Mouse (Mus musculus) spleen, adult 12 weeks (tissue): ENCODE measurements around the gene Celf1.
A peak's percentile ranks its signal among the peaks of the same experiment; 100 is the strongest.
"Not testable (repeated sequence)": the region's sequence is repeated elsewhere in the genome, so short reads cannot be mapped to it uniquely, and the experiment has no call there.

Experiments
- DNase-seq: peaks from one replicate; pipeline ENCODE4 v3.0.0; 2022; ENCODE audit warnings: low spot score

The Celf1 gene

DNA sequence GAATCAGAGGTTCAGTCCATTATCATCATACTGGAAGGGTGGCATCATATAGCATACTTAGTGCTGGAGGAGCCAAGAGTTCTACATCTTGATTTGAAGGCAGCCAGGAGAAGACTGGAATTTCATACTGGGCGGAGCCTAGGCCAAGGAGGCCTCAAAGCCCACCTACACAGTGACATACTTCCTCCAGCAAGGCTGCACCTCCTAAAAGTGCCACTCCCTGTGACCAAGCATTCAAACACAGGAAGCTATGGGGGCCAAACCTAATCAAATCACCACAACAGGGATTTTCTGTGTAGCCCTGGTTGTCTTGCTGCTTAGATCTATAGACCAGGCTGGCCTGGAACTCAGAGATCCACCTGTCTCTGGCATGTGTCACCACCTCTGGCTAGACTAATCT is 83.8 kb downstream of the Celf1 start:
- DNase-seq = no peak

DNA sequence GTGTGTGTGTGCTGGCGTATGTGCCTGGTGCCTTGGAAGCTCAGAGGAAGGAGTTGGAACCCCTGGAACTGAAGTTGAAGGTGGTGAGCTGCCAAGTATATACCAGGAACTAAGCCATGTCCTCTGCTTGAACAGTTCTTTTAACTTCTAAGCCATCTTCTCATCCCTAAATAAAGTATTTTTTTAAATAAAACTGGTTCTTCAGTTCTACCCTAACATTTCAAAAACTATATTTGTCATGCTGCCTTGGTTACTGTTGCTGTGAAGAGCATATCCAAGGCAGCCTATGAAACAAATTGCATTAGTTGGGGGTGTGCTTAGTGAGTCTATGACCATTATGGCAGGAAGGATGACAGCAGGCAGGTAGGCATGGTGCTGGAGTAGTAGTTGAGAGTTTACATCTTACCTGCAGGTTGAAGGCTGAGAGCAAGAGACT is 84.9 kb downstream of the Celf1 start:
- no peak for DNase-seq

DNA sequence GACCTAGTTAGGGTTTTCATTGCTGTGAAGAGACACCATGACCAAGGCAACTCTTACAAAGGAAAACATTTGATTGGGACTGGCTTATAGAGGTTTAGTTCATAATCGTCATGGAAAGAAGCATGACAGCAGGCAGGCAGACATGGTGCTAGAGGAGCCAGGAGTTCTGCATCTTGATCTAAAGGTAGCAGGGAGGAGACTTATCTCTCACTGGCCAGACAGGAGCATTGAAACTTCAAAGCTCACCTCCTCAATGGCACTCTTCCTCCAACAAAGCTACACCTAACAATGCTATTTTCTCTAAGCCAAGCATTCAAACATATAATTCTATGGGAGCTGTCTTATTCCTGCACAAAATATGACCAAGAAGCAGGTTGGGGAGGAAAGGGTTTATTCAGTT is 86.3 kb downstream of the Celf1 start:
- no peak for DNase-seq

DNA sequence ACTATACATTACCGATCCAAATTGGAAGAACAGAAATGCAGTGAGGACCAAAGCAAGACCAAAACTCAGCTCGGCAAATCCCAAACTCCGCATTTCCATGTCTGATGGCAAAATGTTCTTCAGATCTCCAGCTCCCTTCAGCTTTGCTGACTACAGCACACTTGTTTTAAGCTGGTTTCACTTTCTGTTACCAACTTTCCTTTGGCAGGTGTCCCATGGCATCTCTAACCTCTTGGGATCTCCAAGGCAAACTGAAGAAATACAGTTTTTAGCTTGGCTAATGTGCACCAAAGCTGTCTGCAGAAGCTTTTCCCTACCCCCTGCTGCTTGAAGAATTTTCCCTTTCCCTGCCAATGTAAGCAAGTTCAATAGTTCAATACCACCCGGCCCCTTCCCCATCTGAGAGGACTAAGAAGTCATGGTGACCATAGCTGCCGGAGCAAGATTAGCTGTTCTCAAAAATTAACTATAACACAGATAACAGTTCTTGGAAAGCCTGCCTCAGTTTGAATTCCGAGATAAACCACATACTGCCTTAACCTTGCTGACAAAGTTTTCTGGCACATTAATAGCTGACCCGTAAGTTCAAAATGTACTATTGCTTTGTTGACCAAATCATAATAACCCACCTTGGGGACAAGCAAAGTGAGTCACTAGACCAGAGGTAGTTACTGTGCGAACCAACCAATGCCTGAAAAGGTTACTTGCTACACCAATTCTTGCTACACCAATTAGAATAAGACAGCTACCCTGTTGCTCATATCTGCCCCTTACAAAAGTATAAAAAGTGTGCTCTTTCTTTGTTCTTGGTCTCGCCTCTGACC is 87.4 kb downstream of the Celf1 start:
- DNase-seq = peak; percentile 23

DNA sequence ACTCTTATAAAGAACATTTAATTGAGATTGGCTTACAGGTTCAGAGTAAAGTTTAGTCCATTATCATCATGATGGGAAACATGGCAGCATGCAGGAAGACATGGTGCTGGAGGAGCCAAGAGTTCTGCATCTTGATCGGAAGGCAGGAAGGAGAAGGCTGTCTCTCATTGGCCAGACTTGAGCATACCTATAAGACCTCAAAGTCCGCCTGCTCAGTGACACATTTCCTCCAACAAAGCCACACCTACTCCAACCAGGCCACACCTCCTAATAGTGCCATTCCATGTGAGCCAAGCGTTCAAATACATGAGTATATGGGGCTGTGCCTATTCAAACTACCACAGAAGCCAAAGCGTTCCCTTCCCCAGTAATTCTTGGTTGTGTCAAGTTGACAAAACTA is 91.0 kb downstream of the Celf1 start:
- DNase-seq = no peak

DNA sequence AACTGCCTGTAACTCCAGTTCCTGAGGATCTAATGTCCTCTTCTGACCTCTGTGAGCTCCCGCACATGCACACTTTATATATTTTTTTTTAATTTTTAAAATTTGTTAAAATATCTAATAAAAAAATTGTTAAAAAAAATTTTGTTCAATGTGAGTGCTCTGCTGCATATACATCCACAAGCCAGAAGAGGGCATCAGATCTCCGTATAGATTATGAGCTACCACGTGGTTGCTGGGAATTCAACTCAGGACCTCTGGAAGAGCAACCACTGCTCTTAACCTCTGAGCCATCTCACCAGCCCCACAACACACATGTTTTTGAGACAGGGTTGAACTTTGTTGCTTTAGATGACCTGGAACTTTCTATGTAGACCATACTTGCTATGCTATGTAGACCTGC is 92.8 kb downstream of the Celf1 start:
- DNase-seq = no peak

DNA sequence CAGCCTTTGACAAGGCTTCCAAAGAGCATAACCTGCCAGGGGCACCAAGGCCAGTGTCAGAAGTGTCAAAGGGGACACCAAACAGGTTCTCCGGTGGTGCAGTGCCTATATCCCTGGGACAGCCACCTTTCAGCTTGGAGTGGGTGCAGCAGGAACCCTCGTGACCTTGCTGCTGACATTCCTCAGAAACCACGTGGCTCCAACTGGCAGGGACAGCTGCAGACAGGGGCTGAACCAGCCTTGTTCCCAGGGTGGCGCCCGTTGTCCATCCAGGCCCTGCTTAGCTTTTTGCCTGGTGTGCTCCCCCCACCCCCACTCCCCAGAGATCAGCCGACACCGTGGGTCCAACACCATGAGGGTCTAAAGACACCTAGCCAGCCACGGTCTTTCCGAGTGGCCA is 95.2 kb downstream of the Celf1 start, which contains the start of gene Rapsn:
Rapsn (plus strand) TSS at position 236 of the 400 bp plus-strand sequence.
- no peak for DNase-seq

DNA sequence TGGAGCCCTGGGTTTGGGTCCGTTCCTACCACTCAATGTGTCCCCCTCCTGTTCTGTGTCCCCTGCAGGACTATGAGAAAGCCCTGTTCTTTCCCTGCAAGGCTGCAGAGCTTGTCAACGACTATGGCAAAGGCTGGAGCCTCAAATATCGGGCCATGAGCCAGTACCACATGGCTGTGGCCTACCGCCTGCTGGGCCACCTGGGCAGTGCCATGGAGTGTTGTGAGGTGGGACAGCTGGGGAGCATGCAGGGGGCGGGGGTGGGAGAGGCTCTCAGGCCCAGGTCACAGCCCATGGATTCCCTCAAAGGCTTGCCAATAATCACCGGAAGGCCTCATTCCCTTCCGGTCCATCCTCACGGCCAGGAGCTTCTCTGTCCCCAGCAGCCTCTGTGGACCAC is 101.6 kb downstream of the Celf1 start:
- DNase-seq = no peak

DNA sequence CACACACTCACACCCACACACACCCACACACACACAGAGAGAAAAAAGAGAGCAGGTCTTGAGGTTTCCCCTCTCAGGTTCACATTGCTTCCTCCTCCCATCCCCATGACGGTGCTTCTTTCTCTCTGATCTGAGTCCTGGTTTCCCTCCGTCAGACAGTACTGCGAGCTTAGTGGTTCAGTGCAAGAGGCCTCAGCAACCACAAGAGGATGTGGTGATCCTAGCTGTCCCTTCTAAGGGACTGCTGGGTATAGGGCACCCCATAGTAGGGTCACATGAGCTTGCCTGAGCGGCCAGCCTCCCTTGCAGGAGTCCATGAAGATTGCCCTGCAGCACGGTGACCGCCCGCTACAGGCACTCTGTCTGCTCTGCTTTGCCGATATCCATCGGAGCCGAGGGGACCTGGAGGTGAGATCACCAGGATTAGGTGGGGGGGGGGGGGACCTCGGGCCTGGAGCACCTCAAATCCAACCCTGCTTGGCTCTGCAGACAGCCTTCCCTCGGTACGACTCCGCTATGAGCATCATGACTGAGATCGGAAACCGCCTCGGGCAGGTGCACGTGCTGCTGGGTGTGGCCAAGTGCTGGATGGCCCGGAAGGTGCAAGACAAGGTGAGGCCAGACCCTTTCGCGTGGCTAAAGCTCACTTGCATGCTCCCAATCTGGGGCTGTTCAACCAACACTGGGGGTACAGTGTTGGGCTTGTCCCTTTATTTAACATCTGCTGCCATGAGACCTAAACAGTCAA is 102.6 kb downstream of the Celf1 start:
- no peak for DNase-seq

DNA sequence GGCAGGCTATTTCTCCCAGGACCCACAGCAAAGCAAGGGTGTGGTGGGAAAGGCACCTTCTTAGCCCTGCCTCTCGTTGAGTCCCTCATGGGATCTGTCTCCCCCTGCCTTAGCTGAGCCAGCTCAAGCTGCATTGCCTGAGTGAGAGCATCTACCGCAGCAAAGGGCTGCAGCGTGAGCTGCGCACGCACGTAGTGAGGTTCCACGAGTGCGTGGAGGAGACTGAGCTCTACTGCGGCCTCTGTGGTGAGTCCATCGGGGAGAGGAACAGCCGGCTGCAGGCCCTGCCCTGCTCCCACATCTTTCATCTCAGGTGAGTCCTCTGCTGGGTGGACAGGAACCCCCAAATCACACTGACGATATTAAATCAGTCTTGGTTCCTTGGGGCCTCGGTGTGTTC is 104.5 kb downstream of the Celf1 start:
- DNase-seq = no peak

DNA sequence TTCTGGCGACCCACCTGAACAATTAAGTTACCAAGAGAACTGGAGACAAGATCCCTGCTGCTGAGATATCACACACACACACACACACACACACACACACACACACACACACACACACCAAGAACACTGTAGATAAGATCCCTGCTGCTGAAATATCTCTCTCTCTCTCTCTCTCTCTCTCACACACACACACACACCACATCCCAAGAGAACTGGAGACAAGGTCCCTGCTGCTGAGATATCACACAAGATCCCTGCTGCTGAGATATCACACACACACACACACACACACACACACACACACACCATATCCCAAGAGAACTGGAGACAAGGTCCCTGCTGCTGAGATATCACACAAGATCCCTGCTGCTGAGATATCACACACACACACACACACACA is 105.6 kb downstream of the Celf1 start:
- not testable (repeated sequence) for DNase-seq

DNA sequence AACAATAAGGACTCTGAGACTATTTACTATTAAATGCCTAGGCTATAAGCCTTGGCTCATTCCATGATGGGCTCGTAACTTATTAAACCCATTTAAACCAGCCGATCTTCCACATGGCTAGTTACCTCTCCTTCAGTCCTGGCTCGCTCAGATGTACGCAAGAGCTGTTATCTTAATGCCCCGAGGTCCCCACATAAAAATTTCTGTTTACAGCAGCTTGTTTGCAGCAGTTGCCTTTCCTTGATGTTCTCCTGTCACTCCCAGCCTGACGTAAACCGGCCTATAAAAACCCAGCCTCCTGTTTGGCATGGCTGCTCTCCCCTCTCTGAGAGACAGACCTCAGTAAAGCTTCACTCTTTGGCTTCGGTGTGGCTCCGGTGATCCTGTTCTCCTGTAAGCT is 107.2 kb downstream of the Celf1 start:
- DNase-seq = no peak

DNA sequence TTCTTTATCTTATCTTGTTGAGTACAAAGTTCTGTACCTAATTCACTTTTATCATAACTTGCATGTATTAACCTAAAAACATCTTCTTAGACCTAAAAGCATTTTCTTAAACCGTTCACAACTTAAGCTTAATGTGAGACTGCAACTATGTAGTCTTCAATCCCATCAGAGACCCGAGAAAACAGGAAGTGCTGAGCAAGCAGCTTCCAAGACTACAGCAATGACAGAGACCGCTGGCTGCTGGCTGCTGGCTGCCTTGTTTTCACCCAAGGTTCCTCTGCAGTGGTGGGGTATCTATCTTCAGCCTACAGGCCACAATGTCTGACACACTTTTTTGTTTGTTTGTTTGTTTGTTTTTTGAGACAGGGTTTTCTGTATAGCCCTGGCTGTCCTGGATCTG is 111.7 kb downstream of the Celf1 start:
- no peak for DNase-seq

DNA sequence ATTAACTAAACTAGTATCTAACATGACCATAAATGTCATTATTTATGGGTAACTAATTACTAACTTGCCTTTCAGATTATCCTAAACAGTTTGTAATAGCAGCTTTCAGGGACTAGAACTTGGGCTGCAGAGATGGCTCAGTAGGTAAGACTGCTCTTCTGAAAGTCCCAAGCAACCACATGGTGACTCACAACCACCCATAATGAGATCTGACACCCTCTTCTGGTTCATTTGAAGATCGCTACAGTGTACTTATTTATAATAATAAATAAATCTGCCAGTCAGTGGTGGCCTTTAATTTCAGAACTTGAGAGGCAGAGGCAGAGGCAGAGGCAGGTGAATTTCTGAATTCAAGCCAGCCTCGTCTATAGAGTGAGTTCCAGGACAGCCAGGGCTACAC is 112.6 kb downstream of the Celf1 start:
- no peak for DNase-seq

DNA sequence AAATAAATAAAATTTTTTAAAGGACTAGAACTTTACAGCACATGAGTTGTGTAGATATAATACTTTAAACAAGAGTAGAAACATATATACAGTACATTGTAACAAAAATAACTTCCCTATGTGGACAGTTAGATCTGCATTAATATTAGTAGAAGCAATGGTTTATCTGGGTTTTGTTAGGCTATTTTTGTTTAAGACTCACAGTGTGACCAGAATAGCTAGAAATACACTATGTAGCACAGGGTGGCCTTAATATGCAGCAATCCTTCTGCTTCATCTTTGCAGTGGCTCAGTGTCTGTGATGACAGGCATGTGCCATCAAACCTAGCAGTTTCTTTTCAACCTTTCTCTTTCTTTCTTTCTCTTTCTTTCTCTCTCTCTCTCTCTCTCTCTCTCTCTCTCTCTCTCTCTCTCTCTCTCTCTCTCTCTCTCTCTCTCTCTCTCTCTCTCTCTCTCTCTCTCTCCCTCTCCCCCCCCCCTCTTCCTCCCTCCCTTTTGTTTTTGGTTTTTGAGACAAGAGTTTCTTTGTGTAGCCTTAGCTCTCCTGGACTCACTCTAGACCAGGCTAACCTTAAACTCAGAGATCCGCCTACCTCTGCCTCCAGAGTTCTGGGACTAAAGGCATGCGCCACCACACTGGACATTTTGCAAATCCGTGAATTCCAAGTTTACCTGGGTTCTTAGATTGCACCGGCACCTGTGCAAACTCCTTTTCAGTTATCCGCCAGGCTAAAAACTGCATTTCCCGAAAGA is 113.2 kb downstream of the Celf1 start:
- no peak for DNase-seq

DNA sequence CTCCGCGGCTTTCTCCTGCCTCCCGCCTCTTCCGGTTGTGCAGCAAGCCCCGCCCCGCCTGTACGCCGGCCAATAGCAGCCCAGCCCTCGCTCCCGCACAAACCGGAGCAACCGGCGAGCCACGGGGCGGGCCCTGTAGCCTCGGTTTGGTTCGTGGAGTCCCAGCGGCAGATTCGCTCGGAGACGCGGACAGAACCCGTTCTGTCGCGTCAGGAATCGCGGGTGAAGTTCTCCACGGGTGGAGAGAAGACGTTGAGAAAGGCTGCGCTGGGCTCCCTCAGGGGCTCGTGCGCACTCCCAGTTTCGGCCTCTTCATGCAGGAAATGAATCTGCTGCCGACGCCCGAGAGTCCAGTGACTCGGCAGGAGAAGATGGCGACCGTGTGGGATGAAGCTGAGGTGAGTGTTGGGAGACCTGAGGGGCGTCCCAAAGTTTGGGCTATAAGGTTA is 113.8 kb downstream of the Celf1 start, which contains the start of gene Psmc3:
Psmc3 (plus strand) TSS at position 76 of the 449 bp plus-strand sequence.
- DNase-seq = peak; percentile 92

DNA sequence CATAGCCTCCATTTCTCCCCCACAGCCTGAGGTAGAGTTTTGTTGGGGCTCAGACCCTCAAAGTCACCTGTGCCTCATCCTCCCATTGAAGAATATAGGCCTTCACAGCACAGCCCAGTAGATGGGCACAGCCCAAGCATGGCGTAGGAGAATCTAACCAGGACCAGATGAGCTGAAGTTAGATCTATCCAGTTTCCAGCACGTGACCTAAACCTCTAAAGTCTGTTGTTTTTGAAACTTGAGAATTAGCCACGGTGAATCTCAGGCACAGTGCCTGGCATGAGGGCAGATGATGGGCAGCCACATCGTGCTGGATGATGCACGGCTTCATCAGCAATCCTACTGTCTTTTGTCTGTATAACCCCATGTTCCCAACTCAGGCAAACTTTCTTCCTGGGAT is 118.3 kb downstream of the Celf1 start:
- no peak for DNase-seq

DNA sequence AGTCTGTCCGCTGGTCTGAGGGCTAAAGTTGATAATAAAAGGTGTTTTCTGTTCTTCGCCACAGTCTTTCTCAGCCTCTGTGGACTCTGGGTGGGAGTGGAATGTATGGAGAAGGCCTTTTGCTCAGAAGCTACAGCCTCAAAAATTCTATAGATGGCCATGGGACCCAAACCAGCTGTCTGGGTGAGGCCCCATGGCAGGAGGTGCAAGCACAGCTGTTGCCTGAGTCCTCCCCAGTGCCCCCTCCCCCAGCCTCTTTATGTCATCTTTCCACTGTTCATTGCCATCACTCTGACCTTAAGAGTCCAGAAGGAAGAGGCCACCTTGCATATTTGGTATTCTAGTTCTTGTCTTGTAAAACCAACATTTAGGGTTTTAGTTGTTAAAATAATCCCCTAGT is 119.2 kb downstream of the Celf1 start:
- no peak for DNase-seq

DNA sequence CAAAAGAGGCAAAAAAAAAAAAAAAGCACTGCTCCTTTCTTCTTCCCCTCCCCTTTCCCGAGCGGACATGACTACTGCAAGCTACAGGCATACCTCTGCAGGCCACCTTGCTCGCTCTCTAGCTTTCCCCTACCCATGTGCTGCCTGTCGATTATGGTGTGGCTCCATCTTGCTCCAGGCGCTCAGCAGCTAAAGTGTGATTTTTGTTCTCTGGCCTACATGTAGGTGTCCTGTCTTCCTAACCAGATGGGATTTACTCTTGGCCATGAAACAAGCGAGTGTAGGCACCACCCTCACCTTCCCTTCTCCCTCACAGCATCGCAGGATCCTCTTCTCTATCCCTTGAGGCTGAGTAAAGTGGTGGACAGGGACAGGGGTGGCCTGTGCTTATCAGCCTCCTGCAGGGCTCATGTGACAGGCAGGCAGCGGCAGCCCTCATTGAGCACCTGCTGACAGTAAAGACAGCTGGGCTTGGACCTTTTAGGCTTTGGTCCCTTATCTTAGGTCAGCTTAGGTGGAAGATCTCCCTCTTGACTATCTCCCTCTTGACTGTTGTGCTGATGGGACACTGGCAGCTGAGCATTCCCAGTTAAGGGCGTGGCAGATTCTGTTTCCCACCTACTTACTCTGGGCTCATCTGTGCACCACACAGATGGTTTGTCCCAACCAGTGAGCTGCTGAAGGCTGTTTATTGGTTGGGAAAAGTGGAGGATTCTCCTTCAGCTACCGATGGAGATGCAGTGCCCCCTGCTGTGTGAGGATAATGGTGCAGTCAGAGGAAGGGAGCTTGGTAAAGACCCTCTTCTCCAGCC is 120.6 kb downstream of the Celf1 start:
- no peak for DNase-seq

DNA sequence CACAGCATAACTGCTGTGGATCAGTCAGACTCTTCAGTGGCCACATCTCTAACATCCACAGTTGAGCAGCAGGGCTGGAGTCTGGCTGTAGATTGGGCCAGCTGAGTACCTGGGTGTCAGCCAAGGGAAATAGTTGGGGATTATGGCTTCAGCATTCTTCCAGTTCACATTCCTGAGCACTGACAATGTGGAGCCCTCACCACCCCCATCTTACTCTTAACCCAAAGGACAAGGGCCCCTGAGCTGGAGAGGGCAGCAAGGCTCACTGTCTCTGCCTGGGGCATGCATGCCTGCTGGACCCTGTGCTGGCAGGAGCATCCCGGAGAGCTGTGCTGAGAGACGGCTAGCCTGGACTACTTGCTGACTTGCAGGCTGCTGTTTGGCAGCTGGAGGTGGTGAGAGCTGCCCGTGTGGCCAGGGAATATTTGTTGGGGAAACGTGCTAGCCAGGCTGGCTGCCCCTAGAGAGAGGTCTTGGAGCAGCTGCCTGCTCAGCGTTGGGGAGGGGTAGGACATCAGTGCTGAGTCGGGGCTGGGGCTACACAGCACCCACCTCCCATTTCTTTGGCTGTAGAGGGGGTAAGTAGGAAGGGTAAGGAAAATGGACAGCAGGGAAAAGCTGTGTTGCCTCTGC is 121.8 kb downstream of the Celf1 start:
- no peak for DNase-seq
